Mouse (Mus musculus) adrenal gland, adult 18-20 months (tissue): ENCODE data around the gene Fig4. TPM values are rescaled to one million over a fixed set of nuclear protein-coding genes. Genes with fewer than 3 reads are reported as not detected.

Experiments used
- DNase-seq, 2 experiments: peaks; one replicate each; pipeline ENCODE4 v3.0.0; 2021 to 2022; ENCODE audit warnings: low spot score in 2 of 2
- total RNA-seq, 2 experiments: library from RNA; stranded (reverse); gene quantifications; 1 replicate in 1 of 2; 2 replicates in 1 of 2; pipeline ENCODE4 v1.2.3; 2021

Gene Fig4
- total RNA-seq, 2 experiments from 2014 or later, result 13.8 to 17.7 TPM

DNA sequence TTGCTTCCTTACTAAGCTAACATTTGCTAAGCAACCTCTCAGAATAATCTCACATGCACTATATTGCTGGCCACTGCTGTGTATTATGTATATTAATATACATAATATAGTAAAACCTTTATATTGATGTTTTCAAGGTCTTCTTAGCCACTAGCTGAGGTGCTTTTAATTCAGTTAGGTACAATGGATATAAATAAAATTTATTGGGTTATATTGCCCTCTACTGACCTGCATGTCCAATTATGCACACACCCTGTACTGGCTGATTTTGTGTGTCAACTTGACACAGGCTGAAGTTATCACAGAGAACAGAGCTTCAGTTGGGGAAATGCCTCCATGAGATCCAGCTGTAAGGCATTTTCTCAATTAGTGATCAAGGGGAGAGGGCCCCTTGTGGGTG lies 41.2 kb downstream of the Fig4 start:
- DNase-seq, result no peak

DNA sequence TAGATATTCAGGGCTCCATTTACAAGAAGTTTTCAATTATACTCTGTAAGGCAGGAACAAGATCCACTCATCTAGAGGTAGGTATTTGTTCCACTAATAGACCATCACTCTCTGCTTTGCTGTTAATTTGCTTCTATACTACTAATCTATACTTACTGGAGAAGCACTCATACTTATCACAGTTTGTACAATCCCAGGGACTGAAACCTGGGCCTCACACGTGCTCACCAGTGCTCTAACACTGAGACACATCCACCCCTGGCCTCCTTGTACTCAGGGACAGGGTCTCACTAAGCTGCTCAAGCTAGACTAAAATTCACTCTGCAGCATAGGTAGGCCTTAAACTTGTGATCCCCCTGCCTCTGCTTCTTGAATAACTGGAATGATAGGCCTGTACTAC lies 41.8 kb downstream of the Fig4 start:
- no peak for DNase-seq

DNA sequence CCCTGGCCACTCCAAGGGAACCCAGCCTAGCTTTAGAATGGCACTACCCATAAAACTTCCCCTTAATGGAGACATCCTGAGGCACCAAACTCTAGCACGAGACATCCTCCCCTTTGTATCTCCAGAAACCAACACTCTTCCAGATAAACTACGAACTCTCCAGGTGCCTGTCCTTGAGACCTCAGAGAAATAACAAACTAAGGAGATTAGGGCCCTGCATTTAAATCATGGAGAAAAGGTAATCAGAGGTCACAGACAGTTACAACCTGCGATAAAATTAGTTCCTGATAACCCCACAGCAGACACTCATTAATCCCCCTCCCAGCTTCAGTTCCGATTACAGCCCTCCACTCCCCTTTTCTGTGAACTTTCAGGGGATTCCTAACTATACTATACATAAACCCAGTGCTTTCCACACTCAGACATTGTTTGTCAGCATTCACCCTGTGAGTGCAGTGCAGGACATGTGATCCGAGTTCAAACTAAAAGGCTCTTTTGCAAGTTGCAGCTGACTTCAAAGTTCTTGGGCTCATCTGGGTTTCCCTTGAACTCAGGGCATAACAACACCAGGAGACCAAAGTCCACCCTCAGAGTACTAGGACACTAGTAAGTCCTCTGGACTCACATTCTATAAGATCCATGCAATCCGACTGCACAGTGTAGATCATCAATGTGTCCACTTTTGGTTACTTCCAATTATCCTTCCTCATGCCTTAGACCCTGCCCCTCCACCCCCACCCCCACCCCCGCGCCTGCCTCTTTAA lies 42.6 kb downstream of the Fig4 start:
- no peak for DNase-seq

DNA sequence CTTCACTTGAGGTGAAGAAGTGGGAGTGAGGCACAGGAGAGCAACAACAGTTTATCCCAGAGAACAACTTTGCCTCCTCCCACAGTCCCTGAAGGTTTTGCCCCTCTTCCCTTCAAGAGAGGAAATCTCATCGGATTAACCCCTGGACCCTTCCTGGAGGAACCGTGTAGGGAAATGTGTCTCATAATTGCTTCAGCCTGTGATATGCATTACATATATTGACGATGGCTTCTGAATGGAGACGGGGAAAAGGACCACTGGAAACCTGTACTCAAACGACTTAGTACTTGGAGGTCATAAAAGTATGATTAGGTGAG lies 52.4 kb downstream of the Fig4 start:
- no peak for DNase-seq

DNA sequence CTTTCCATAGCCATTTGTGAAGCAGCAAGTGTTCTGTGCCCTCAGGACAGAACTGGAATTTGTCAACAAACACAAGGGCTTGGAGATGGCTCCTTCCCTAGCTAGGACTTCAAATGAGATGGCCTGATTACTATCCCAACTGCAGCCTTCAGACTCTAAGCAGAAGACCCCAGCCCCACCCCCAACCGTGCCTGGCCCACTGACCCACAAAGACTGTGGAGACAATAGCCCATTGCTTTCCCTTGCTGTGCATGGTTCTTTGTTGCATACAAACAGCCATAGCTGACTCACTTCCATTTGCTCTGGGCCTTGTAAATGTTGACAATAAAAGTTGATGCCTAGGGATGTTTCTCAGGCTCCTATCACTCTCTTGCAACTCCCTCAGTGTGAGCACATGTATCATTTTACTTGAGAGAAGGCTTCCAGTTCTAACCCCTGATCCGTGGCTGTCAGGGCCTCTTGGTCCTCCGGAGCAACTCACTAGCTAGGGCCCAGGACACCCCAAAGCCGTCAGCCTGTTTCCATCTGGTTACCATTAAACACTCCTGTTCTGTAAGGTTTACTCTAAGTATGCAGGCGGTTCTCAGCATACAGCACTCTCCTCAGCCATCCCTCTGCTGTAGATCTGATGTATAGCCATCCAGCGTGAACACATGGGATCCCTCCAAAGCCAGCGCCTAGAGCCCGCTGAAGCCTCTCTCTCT lies 52.9 kb downstream of the Fig4 start:
- DNase-seq, result no peak

DNA sequence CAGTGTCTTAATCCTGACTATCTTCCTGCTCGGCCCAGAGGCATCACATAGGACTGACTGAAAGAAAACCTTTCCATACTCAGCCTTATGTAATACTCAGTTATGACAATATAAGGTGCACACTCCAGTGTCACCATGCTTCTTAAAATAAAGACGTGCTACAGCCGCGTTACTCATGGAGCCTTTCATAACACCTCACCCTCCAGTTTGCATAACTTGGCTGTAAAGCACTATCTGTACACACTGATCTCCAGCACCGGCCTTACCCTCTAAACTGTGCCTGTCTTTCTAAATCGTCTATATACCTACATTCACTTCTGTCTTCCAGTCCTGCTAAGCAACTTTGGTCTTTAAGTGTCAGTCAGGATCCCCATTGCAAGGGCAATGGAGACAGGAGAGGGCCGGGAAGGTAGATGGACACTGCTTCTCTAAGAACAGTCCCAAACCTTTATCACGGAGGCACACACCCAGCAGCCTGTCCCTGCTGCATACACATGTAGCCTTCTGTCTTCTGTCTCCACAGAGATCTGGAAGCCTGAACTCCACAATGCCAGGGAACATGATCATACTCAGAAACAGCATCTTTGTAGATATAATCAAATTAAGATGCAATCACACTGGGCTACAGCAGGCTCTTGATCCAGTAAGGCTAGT lies 53.9 kb downstream of the Fig4 start:
- no peak for DNase-seq

DNA sequence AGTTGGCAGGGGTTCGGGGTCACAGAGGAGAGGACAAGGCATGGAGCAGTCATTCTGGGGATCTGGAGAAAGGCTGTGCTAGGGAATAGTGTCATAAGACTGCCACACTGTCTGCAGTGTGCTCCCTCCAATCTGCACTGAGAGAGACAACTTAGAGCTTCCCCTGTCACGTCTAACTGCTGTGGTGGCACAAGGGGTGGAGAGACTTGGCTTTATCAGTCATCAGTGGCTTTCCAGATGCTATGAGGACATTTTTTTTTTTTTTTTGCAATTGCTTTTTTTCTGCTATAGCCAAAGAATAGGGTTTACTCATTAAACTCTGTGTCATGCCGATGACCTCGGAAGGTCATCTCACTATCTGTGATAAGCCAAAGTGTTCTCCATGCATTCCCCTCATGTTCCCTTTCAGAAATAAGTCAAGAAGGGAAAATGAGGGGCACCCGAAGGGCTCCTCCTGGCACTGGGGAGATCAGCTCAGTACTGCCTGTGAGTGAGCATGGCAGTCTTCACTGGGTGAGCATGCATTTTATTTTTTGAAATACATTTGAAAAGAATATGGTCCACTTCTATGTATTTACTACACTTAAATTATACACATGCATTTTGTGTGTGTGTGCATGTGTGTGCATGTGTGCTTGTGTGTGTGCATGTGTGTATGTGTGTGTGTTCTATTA lies 55.1 kb downstream of the Fig4 start:
- DNase-seq, result no peak

DNA sequence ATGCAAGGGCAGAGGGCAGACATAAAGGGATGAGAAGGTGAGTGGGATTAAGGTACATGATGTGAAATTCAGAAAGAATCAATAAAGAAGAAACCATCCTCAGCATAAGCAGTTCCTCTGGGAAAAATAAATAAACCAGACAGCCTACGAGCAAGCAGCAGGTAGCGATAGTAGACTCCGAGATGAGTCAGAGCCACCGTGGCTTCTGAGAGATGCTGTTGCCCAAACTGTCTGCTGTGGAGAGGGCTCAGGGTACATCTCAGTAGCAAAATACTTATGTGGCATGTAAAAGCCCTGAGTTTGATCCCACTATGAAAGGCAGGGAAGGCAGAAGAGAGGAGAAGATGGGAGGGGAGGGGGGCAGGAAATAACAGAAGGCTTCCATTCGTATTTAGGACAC lies 56.9 kb downstream of the Fig4 start:
- DNase-seq, result no peak

DNA sequence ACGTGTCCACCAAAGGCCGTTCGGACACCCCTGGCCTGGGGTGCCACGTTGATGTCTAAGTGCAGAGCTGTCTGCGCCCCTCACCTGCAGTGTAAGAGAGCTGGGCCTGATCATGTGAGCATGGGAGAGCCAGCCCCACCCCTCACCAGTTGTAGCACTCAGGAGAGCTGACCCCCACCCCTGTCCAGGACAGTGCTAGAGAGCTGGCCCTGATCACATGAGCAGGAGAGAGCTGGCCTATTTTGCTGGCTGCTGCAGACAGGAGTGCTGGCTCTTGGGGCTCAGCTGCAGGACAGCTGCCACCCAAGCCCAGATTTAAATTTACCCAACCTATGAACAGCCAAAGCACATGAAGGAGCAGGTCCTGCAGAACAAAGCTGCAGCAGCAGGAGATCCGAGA lies 57.6 kb downstream of the Fig4 start:
- DNase-seq, result no peak

DNA sequence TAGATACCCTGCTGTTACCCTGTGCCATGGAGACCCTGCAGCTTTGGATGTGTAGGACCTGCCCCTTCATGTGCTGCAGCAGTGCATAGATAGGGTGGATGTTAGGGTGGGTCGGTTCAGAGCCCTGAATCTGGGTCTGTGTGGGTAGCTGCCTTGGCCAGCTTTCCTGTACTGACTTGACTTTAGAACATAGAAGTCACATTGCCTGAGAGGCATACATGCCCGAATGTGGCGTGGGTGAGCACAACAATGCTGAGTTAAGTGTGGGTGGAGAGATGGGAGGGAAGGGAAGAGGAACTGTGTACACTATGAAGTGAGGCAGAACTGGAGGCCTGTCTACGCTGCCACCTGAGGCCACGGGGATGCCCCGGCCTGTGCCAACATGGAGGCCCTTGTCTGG lies 58.0 kb downstream of the Fig4 start:
- no peak for DNase-seq

DNA sequence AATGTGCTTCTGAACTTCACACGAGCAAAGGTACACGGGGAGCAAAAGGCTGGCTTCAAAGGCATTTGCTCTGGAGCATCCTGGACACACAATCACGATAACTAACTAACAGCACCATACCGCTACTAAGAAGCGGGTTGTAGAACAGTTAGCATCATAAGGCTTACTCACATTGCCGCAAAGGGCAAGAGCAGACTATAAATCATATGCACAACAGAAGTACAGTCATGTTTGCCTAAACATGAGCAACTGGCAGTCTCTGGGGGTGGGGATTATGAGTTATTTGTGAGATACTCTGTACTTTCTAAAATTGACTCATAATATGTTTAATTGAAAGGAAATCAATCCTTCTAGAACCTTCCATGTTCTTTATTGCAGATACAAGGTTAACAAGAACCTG lies 59.1 kb downstream of the Fig4 start:
- DNase-seq, result no peak

DNA sequence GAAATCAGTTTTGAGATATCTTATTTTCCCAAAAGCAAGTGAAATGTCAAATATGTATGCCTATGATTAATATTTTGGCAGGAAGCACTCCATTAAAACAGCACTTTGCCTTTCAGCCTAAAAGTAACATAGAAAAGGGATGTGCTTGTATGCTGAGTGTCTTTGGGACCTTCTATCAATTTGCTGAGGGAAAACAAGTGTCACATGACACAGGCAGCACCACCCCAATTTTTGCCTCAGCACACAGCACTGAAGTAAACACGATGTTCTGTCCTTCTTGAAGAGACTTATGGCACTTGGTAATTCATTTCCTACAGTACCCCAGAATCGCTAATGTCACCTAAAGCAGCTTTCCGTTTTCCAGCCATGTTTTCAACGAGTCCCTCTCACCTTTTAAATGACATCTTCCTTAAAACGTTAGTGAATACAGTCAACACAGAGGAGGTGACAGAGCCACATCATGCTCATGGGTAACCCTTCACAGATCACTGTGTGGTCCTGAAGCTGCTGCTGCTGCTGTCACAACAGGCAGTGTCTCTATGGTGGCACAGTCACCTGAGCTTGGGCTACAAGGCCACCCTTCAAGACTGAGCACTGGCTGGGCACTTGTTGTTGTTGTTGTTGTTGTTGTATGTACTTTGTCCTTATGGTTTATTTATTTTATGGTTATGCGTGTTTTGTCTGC lies 61.4 kb downstream of the Fig4 start:
- no peak for DNase-seq

DNA sequence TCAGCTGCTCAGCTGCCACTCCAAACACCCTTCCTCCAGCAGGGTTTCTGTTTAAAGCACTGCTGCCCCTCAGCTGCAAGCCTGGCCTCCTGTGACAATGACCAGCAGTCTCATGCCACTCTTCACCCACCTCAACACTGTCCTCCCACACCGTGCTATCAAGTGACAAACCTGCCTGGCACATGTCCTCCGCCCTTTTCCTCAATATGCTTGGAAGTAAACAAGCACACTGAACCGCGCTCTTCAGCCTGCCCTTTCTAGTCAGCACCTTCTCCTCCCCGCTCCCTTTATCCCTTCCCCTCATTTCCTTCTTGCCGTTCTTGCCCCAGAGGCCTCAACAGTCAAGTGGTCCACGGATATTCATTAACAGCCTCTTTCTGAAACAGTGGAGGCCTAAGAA lies 62.0 kb downstream of the Fig4 start:
- DNase-seq, result no peak

DNA sequence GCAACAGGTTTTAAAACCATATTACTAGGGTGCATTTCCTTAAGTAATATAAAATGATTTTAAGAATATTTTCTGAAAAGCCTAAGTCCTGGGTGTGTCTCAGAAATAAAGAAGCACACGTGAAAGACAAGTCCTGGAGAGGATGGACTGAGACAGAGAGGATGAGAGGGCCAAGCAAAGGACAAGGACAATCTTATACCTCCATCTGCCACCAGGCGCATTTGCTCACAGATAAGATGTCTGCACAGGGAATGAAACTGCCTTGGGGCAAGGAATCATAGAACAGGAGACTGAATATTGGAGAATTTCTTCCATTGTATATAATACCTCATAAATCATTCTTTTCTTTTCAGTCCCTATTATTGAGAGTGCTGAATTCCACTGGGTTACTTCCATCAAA lies 67.0 kb downstream of the Fig4 start:
- DNase-seq, result no peak

DNA sequence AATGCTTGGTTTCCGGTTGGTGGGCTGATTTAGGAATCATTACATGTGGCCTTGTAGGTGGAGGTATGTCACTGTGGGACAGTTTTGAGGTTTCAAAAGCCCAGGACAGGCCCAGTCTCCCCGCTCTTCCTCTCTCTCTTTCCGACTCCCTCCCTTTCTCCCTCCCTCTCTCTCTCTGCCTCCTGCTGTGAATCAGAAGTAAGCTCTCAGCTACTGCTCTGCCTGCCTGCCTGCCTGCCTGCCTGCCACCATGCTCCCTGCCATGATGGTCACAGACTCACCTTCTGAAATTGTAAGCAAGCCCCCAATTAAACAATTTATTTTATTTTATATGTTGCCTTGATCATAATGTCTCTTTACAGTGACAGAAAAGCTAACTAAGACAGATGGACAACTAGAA lies 67.5 kb downstream of the Fig4 start:
- no peak for DNase-seq

DNA sequence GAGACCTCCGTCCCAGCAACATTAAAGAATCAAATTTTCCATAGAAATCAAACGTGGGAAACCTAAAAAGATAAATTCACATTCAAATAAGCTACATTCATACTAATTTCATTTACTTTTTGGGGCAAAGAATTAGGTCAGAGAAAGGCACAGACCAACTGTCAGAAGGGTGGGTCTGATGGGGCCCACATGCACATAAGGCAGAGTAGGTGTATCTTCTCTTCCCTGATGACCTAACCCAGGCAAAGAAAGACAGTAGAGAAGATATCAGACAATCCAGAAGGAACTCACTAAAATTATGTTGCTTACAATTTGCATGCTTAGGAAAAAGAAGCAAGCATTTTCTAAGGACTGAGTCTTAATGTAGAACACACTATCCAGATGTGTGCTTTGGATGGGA lies 67.9 kb downstream of the Fig4 start:
- no peak for DNase-seq

DNA sequence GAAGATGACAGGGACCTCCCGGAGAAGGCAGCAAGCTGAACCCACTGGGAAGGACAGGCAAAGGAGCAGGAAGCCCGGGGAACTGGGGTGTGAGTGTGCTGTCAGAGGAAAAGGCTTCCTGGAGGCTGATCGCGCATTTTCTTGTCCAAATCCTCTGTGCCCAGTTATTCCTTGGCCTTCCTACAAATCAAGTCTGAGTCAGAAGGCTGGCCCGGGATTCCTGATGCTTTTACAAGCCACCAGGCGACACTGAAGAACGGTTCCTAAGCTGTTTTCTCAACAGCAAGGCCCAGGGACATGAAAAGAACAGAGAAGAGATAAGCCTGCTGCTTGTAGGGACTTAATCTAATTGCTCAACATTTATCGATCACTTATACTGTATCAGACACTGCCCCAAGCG lies 68.5 kb downstream of the Fig4 start:
- DNase-seq, result no peak

DNA sequence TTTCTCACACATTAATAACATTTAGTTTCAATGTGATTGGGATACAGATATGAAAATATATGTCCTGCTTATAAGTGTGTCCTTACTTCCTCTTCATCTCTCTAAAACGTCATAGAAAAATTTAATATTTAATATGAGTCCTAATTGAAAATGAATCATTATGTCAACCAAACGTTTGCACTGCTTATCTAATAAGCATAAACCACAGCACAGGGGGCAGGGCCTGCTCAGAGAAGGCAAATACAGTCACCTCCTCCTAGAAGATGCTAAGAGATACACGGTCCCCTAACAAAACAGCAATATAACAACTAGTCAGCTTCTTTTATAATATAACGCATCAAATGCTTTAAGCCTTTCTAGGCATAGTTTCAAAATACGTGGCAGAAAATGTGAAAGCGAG lies 69.9 kb downstream of the Fig4 start:
- DNase-seq, result no peak

DNA sequence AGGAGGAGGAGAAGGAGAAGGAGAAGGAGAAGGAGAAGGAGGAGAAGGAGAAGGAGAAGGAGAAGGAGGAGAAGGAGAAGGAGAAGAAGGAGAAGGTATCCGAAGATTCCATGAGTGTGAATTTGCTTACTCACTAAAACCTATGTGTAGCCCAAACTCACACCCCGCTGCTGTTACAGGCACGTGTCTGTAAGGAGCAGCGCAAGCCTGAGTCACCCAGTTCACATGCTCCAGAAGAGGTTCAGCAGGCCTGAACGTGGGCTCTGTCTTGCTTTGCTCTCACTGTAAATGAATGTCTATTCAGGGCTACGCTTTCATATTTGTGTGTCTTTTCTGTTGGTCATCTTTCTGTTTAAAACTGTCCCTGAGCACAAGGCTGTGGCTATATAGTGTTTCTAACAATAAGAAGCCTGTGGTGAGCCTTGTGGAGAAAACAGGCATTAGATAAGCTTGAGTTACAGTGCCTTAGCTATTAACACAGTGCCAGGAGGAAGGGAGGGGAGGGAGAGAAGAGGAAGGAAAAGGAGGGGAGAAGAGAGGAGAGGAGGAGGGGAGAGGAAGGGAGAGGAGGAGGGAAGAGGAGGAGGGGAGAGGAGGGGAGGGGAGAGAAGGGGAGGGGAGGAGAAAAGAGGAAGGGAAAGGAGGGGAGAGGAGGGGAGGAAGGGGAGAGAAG lies 71.8 kb downstream of the Fig4 start:
- no peak for DNase-seq

DNA sequence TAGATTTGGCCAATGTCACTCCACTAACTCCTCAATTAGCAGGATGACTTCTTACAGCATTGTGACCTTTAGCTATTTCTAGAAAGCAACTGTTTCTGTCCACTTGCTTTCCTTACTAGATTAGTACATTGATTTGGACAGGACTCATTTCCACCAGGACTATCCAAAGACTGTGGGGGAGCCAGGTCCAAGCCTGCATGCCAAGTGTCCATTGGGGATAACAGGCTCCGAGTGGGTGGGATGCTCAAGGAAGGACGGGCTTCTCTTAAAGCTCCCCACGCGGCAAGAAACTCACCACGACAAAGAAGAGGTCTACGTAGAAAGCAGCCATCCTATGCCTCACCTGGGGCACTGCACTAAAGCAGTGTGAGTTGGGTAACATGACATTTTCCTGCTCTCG lies 75.4 kb downstream of the Fig4 start:
- DNase-seq, result no peak

DNA sequence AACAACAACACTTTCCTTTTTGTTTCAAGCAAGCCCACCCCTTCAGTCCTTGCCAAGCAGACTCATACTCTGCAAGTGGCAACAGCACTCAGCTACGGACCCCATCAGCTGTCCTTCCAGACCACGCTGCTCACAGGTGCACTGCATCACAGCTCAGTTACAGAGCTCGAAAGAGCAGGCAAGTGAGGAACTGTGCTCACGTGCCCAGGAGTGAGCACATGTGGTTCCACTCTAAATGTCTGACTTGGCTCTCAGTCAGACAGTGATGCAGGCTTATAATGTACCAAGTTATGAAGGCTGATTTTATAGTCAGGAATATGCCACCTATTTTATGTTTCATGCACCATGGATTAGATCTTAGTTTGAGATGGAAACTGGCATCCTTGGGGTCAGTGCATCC lies 79.6 kb downstream of the Fig4 start:
- DNase-seq, result no peak
